Mouse (Mus musculus) hindbrain, embryonic 13.5 days (tissue): ENCODE measurements around the gene Elfn2. TPM values are rescaled to one million over a fixed set of nuclear protein-coding genes. Genes with fewer than 3 reads are reported as not detected.

Experiments
- ATAC-seq: fragments of 200-750 bp; cut with Nextera tagmentation; 2 replicates; pipeline ENCODE4 v1.8.0; 2017; ENCODE audit warnings: moderate TSS enrichment; ENCODE audit not compliant: low FRiP score
- H3K27ac ChIP-seq: fragments of 300-500 bp; sonication (generic); 2 replicates; pipeline ENCODE4 v1.5.1; 2015; ENCODE audit warnings: inconsistent platforms, mild to moderate bottlenecking, moderate library complexity
- H3K27me3 ChIP-seq: fragments of 300-500 bp; sonication (generic); 2 replicates; pipeline ENCODE4 v1.6.1; 2015; ENCODE audit warnings: mild to moderate bottlenecking, inconsistent platforms
- H3K36me3 ChIP-seq: fragments of 300-500 bp; sonication (generic); 2 replicates; pipeline ENCODE4 v1.6.1; 2015; ENCODE audit warnings: mild to moderate bottlenecking, inconsistent platforms
- H3K4me1 ChIP-seq: fragments of 300-500 bp; sonication (generic); replicated peaks from 2 replicates; pipeline ENCODE4 v1.6.1; 2015; ENCODE audit warnings: inconsistent platforms
- H3K4me2 ChIP-seq: fragments of 300-500 bp; sonication (generic); 2 replicates; pipeline ENCODE4 v1.6.1; 2015; ENCODE audit warnings: inconsistent platforms, mild to moderate bottlenecking, moderate library complexity
- H3K4me3 ChIP-seq: fragments of 300-500 bp; sonication (generic); 2 replicates; pipeline ENCODE4 v1.5.1; 2015; ENCODE audit warnings: mild to moderate bottlenecking, inconsistent platforms
- H3K9ac ChIP-seq: fragments of 300-500 bp; sonication (generic); 2 replicates; pipeline ENCODE4 v1.6.1; 2015; ENCODE audit warnings: mild to moderate bottlenecking, inconsistent platforms
- H3K9me3 ChIP-seq: fragments of 300-500 bp; sonication (generic); 2 replicates; pipeline ENCODE4 v1.6.1; 2016; ENCODE audit warnings: inconsistent platforms
- WGBS: fragments of 180-500 bp; shearing (Covaris S2); methylation state at CpG from one replicate; pipeline ENCODE4 v1.1.7; 2015; 5-methylcytosine and 5-hydroxymethylcytosine counted together
- polyA plus RNA-seq: library from polyadenylated mRNA; unstranded; fragments of >200 nt; fragmentation: Nextera tagmentation; extraction: Ambion mirVana; gene quantifications from 2 replicates; pipeline ENCODE4 v1.2.1, GENCODE M21; 2015

Gene Elfn2
- polyA plus RNA-seq: 4.6 and 5.0 TPM in 2 replicates

DNA sequence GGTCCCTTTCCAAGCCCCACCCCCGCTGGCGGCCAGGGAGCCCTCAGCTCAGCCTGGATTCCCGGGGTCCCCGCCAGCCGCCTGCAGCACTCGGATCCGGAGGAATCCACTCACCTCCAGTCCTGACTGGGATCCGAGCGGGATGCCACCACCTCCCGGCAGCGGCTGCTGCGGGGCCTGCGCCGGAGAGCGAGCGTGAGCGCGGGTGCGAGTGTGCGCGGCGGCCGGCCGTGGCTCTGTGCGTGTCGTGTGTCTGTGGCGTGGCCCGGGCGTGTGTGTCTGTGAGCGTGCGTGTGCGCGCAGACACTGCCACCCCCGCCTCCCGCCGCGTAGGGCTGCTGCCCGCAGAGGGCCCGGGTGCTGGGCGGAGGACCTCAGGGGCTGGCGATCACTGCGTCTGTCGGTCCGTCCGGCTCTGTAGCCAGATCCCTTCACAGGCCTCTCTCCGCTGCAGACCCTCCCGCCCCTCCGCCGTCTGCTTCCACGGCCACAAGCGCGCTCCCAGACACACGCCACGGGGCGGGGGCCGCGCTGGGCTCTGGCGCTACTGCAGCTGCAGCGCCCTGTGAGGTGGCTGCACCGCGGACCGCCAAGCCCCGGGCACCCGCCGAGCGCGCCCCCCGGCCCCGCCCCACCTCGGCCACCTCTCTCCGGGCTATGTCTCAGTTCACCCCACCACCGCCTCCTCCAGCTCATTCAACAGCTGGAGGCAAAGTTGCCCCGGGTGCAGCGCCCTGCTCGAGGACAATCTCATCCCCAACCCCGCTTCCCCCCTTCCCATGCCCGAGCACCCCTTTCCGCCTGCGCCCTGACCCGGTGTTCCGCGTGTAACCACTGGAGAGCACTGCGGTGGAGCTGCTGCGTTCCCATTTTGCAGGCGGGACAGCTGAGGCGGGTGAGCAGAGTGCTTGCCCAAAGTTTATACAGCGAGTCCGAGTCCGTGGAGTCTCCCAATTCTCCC is at the start of gene Elfn2:
Elfn2 (minus strand) TSS at position 482 of the 961 bp plus-strand sequence.
- H3K9ac ChIP-seq: peak within 1 kb of the TSS; percentile 87
- ATAC-seq: peak; percentile 47; the same call in 1 of the 2 replicates
- no peaks in the 10 kb centered on the region for H3K36me3 ChIP-seq
- peak within 1 kb of the TSS; percentile 85 for H3K27ac ChIP-seq
- peak within 1 kb of the TSS; percentile 64 for H3K4me3 ChIP-seq
- WGBS: 2% methylated on average over 87 of the region's 89 CpGs
- peaks cover 64% of the 10 kb centered on the region for H3K4me1 ChIP-seq
- H3K27me3 ChIP-seq: peaks cover 72% of the 10 kb centered on the region
- H3K4me2 ChIP-seq: peak within 1 kb of the TSS; percentile 87
- no peaks in the 10 kb centered on the region for H3K9me3 ChIP-seq

DNA sequence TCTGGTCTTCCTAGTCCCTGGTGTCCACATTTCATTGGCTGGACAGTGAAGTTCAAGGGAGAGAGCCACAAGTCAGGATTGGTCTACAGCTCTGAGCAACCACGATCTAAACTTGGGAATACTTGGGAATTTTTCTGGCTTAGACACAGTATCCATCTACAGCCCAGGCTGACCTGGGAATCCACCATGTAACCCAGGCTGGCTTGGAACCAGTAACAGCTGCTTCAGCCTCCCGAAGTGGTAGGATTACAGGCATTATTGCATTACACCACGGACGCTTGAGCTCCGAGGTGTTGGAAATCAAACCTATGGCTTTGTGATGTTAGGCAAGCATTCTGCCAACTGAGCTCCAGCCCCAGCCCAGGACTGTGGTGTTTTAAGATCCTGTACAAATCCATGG is 45.1 kb upstream of the Elfn2 start:
- WGBS: 73% methylated on average over 5 of the region's 5 CpGs
- Histone ChIP-seq H3K27me3 (no peaks in the 10 kb centered on the region), H3K4me3 (no peak overlapping the region), H3K9ac (no peak overlapping the region), H3K36me3 (0 out of 2 replicates have a peak, but pooled peaks cover 4% of the 10 kb centered on the region), H3K4me1 (peaks cover 24% of the 10 kb centered on the region), H3K27ac (peak overlapping the region; percentile 72), H3K4me2 (no peak overlapping the region), H3K9me3 (no peaks in the 10 kb centered on the region)
- no peak for ATAC-seq

DNA sequence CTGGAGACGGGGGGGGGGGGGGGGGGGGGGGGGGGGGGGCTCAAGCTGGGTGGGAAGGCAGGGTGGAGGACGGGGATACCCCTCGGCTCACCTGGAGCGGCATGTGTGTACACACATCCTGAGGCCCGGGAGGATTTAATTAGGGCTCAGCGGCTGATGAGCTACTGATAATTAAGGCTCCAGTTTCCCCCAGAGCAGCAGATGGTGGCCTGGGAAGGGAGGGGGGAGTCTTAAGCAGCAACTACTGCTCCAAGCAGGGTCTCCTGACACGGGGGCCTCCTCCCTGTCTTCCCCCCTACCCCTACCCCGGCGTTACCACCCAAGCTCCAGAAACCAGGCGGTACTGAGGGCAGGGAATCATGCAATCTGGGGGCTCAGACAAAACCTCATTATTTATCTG is 44.6 kb upstream of the Elfn2 start:
- H3K4me2 ChIP-seq: no peak overlapping the region
- 0 out of 2 replicates have a peak, but pooled peaks cover 4% of the 10 kb centered on the region for H3K36me3 ChIP-seq
- H3K27me3 ChIP-seq: no peaks in the 10 kb centered on the region
- no peaks in the 10 kb centered on the region for H3K9me3 ChIP-seq
- no peak overlapping the region for H3K9ac ChIP-seq
- no peak overlapping the region for H3K4me3 ChIP-seq
- H3K4me1 ChIP-seq: peaks cover 20% of the 10 kb centered on the region
- ATAC-seq: 0 out of 2 replicates have a peak, but pooled peaks have one; percentile 23
- 23% methylated on average over 9 of the region's 10 CpGs for WGBS
- peak overlapping the region; percentile 72 for H3K27ac ChIP-seq

DNA sequence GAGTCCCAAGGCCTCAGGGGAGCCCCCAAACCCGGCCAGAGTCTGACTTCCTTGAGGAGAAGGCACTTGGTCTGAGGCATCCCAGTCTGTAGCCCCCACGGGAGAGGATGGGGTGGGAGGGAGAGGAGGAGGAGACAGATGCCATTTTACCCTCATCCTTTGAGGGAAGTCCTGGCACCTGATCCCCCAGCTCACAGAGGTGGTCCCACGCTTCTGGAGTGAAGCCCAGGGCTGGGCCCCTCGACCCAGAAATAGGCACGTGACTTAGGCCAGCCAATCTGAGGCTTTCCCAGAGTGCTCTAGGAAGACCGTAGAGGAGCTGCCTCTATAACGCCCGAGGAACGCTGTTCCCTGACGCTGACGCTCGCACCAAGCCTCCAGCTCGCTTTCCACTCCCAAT is 42.5 kb upstream of the Elfn2 start:
- H3K27ac ChIP-seq: no peak overlapping the region
- WGBS: 78% methylated on average over 13 of the region's 13 CpGs
- ATAC-seq: no peak

DNA sequence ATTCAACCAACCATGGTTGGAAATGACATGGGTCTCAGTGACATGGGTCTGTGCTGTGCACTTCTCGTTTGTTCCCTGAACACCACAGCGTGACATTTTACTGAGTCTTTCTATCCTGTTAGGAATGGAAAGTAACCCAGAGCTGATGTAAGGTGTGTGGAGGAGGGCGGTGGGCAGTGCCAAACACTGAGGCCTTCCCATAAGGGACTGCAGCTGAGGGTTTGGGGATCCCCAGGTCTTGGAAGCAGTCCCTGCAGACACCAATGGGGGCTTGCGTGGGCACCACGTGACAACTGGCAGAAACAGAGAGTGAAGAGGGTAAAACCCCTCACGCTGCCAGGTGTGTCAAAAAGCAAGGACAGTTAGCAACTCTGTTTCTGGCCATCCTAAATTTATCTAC is 39.6 kb upstream of the Elfn2 start:
- Histone ChIP-seq H3K4me1 (peaks cover 20% of the 10 kb centered on the region), H3K9ac (no peak overlapping the region), H3K27me3 (no peaks in the 10 kb centered on the region), H3K4me3 (no peak overlapping the region), H3K27ac (no peak overlapping the region), H3K4me2 (no peak overlapping the region), H3K36me3 (0 out of 2 replicates have a peak, but pooled peaks cover 7% of the 10 kb centered on the region), H3K9me3 (no peaks in the 10 kb centered on the region)
- no peak for ATAC-seq
- 91% methylated on average over 6 of the region's 6 CpGs for WGBS

More for the DNA sequence above, 42.5 kb upstream of the Elfn2 start:
- H3K4me3 ChIP-seq: no peak overlapping the region
- H3K36me3 ChIP-seq: 0 out of 2 replicates have a peak, but pooled peaks cover 7% of the 10 kb centered on the region
- H3K9ac ChIP-seq: no peak overlapping the region
- no peaks in the 10 kb centered on the region for H3K9me3 ChIP-seq
- peaks cover 8% of the 10 kb centered on the region for H3K4me1 ChIP-seq
- H3K4me2 ChIP-seq: no peak overlapping the region
- H3K27me3 ChIP-seq: no peaks in the 10 kb centered on the region

DNA sequence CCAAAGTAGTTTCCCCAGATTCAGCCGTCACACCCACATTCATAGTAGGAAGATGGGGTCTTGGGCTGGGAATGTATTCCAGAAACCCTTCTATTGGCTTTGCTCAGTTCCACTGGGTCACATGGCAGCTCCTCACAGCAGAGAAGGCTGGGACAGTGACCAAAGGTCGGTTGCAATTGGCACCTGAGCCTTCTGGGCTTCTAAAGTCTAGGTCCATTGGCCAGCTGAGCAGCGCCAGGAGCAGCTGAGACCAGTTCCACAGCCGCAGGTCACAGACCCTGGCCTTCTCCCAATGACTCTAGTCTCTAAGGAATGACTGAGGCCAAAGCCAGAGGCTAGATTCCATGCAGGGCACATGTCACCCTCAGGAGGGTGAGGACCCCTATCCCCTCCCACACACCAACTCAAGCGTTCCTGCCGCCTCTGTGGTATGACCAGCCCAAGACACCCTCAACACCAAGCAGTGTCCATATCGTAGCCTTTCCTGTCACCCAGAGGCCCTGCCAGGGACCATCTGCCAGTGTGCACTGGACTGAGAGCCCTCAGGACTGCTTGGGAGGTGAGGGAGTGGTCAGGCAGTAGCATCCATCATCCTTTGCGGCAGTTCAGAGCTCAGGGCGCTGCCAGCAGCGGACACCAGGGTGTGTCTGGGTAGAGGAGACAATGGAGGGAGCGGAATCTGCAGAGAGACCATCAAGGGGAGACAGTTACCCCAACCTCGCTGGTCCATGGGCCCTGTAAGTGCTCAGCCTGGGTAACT is 37.6 kb upstream of the Elfn2 start:
- Histone ChIP-seq H3K9ac (no peak overlapping the region), H3K27me3 (no peaks in the 10 kb centered on the region), H3K9me3 (no peaks in the 10 kb centered on the region), H3K27ac (peak overlapping the region; percentile 35), H3K4me3 (no peak overlapping the region), H3K36me3 (0 out of 2 replicates have a peak, but pooled peaks cover 7% of the 10 kb centered on the region), H3K4me2 (no peak overlapping the region), H3K4me1 (peaks cover 27% of the 10 kb centered on the region)
- 74% methylated on average over 12 of the region's 12 CpGs for WGBS
- ATAC-seq: no peak

DNA sequence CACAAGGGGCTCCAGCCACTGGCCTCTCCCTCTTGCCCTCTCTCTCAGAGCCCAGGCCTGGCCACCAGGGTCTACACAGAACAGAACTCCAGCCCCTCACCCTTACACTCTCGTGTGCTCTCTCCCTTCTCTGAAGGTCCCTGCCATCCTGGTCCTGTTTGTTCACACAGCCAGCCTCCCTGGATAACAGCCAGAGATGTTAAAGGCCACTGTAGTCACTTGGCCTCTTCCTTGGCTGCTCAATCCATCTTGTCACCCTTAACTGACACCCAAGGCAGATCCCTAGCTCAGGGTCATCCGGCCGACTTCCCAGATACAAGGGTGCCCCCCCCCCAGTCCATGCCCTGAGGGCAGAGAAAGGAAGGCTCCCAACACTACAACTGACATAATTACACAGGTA is 36.7 kb upstream of the Elfn2 start:
- no peak overlapping the region for H3K9ac ChIP-seq

DNA sequence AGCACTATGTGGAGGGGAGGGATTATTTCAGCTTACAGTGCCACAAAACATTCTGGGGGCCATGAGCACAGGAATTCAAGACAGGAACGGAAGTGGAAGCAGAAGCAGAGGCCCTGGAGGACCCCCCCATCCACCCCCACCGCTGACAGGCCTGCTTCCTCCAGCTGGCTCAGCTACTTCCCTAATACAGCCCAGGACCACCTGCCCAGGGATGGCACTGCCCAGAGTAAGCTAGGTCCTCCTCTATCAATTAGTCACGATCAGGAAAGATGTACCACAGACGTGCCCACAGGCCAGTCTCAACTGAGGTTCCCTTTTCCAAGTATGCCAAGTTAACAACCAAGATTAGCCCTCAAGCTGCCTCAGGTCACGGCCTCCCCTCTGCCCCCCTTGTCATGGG is 35.6 kb upstream of the Elfn2 start:
- no peak overlapping the region for H3K4me2 ChIP-seq
- peak overlapping the region; percentile 60; the same call in 1 of the 2 replicates for H3K27ac ChIP-seq
- H3K4me3 ChIP-seq: no peak overlapping the region
- H3K9me3 ChIP-seq: no peaks in the 10 kb centered on the region
- no peak for ATAC-seq
- WGBS: 77% methylated on average over 5 of the region's 5 CpGs
- H3K27me3 ChIP-seq: no peaks in the 10 kb centered on the region
- H3K36me3 ChIP-seq: 0 out of 2 replicates have a peak, but pooled peaks cover 3% of the 10 kb centered on the region
- peaks cover 44% of the 10 kb centered on the region for H3K4me1 ChIP-seq
- no peak overlapping the region for H3K9ac ChIP-seq

More for the DNA sequence above, 36.7 kb upstream of the Elfn2 start:
- Histone ChIP-seq H3K27ac (peak overlapping the region; percentile 60; the same call in 1 of the 2 replicates), H3K27me3 (no peaks in the 10 kb centered on the region), H3K4me1 (peaks cover 37% of the 10 kb centered on the region), H3K9me3 (no peaks in the 10 kb centered on the region), H3K4me3 (no peak overlapping the region), H3K4me2 (no peak overlapping the region), H3K36me3 (0 out of 2 replicates have a peak, but pooled peaks cover 7% of the 10 kb centered on the region)
- WGBS: 64% methylated on average over 3 of the region's 3 CpGs
- no peak for ATAC-seq

DNA sequence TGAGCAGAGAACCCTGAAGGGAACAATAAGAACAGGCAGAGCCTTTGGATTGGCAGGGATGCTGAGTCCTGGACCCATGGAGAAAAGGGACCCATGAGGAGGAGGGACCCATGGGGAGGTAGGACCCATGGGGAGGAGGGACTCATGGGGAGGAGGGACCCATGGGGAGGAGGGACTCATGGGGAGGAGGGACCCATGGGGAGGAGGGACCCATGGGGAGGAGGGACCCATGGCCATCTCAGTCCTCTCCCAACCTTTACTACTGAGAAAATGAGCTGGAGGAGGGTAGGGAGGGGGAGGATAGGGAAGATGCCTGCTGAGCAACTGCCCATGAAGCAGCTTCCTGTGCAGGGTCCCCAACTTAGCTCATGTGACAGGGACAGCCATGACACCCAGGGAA is 34.4 kb upstream of the Elfn2 start:
- no peaks in the 10 kb centered on the region for H3K9me3 ChIP-seq
- ATAC-seq: no peak
- H3K4me2 ChIP-seq: no peak overlapping the region
- H3K36me3 ChIP-seq: 0 out of 2 replicates have a peak, but pooled peaks cover 3% of the 10 kb centered on the region
- H3K4me1 ChIP-seq: peaks cover 44% of the 10 kb centered on the region
- no peaks in the 10 kb centered on the region for H3K27me3 ChIP-seq
- H3K27ac ChIP-seq: no peak overlapping the region
- H3K9ac ChIP-seq: no peak overlapping the region
- H3K4me3 ChIP-seq: no peak overlapping the region

DNA sequence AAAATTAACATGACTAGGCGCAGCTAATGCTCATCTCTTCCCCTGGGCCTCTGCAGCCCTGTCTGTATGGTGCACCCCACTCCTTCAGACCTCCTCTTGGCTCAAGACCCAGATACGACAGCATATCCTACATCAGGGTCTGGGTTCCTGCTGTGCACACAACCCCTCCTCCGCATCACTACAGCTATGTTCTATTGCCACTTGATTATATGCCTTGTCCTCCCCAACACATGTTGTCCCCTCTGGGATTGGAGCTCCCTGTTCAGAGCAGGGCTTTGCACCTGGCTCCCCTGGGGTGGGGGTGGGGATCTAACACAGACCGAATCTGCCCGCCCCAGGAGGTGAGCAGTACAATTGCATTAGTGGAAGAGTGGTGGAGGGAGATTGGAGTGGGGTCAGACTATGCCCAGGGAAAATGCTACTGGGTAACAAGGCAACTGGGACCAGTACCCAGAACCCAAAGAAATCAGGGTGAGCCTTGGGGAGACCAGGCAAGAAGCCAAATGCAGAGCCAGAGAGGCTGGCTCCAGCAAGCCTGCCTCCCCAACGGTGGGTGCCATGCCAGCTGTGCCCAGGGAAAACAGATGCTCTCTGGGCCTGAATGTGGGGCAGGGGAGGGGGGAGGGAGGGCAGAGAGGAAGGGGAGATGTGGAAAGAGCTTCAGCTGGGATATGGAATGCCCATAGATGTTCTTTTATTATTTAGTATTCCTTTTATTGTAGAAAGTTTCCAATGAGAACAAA is 32.2 kb upstream of the Elfn2 start:
- Histone ChIP-seq H3K9me3 (no peaks in the 10 kb centered on the region), H3K27ac (peak overlapping the region; percentile 69), H3K36me3 (no peaks in the 10 kb centered on the region), H3K4me1 (peaks cover 44% of the 10 kb centered on the region), H3K27me3 (no peaks in the 10 kb centered on the region), H3K9ac (no peak overlapping the region), H3K4me3 (no peak overlapping the region), H3K4me2 (no peak overlapping the region)
- peak; percentile 36; the same call in 1 of the 2 replicates for ATAC-seq
- WGBS: 41% methylated on average over 6 of the region's 6 CpGs

DNA sequence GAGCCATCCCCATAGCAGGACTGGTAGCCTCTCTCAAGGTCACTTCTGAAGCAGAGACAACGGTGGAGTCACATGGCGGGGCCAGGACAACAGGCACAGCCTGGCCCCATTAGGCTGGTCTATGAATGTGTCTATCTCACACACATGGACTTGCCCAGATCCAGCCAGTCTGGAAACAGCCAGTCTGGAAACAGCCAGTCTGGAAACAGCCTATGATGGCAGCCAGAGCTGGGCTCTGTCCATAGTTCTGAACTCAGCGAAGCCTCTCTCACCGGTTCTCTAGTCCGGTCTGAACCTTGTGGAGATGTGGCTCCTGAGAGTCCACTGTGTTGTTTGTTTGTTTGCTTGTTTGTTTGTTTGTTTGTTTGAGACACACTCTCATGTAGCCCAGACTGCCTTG is 31.3 kb upstream of the Elfn2 start:
- Histone ChIP-seq H3K27ac (peak overlapping the region; percentile 69; the same call in 1 of the 2 replicates), H3K9ac (no peak overlapping the region)

More for the DNA sequence above, 31.3 kb upstream of the Elfn2 start:
- Histone ChIP-seq H3K4me3 (no peak overlapping the region), H3K36me3 (no peaks in the 10 kb centered on the region), H3K4me1 (peaks cover 38% of the 10 kb centered on the region), H3K27me3 (no peaks in the 10 kb centered on the region), H3K9me3 (no peaks in the 10 kb centered on the region), H3K4me2 (no peak overlapping the region)
- no peak for ATAC-seq
- 66% methylated on average over 5 of the region's 5 CpGs for WGBS
